In genomic region chr5:104955208-104955607, GRCm38 (mm10) we compare ENCODE assay signal across 31 mouse cellular contexts. TPM values are rescaled to one million over a fixed set of nuclear protein-coding genes. Genes with fewer than 3 reads are reported as not detected.
"Had no signal": no experiment of that assay in that cellular context is flagged by ENCODE, and none has a peak within 500 bp of the region (broad histone marks: within the 10 kb centered on the region; RNA-seq: fewer than 3 reads in every experiment).

No protein-coding gene starts in this region.

- H3K9me3 ChIP-seq: limb, embryonic 10.5 days; limb, embryonic 12.5 days; limb, embryonic 13.5 days; limb, embryonic 15.5 days; liver, embryonic 13.5 days; liver, embryonic 15.5 days; lung, embryonic 15.5 days; midbrain, embryonic 10.5 days; midbrain, embryonic 12.5 days; midbrain, embryonic 15.5 days; neural tube, embryonic 12.5 days had no signal

- H3K27ac ChIP-seq: limb, embryonic 10.5 days; limb, embryonic 12.5 days; limb, embryonic 13.5 days; limb, embryonic 15.5 days; liver, embryonic 12.5 days; liver, embryonic 13.5 days; liver, embryonic 14.5 days; liver, embryonic 15.5 days; lung, embryonic 15.5 days; macrophage; midbrain, embryonic 10.5 days; midbrain, embryonic 12.5 days; midbrain, embryonic 13.5 days; midbrain, embryonic 15.5 days; neural tube, embryonic 12.5 days had no signal

- H3K27me3 ChIP-seq: limb, embryonic 12.5 days; limb, embryonic 13.5 days; limb, embryonic 15.5 days; liver, embryonic 12.5 days; liver, embryonic 13.5 days; liver, embryonic 15.5 days; lung, embryonic 15.5 days; megakaryocyte, embryonic 14.5 days; midbrain, embryonic 12.5 days; midbrain, embryonic 13.5 days; midbrain, embryonic 15.5 days; neural tube, embryonic 12.5 days had no signal

- H3K4me3 ChIP-seq: limb, embryonic 10.5 days; limb, embryonic 12.5 days; limb, embryonic 13.5 days; limb, embryonic 15.5 days; liver, embryonic 12.5 days; liver, embryonic 13.5 days; liver, embryonic 15.5 days; lung, embryonic 15.5 days; megakaryocyte, embryonic 14.5 days; midbrain, embryonic 10.5 days; midbrain, embryonic 12.5 days; midbrain, embryonic 13.5 days; midbrain, embryonic 15.5 days; myocyte; neural tube, embryonic 12.5 days had no signal

- H3K9ac ChIP-seq: limb, embryonic 12.5 days; limb, embryonic 13.5 days; limb, embryonic 15.5 days; liver, embryonic 12.5 days; liver, embryonic 13.5 days; liver, embryonic 14.5 days; liver, embryonic 15.5 days; liver, postnatal 0 days; lung, embryonic 14.5 days; lung, embryonic 15.5 days; midbrain, embryonic 12.5 days; midbrain, embryonic 13.5 days; midbrain, embryonic 15.5 days; neural tube, embryonic 12.5 days had no signal

- DNase-seq: left cerebral cortex, postnatal 4 days; liver; liver, embryonic 13.5 days; liver, postnatal 0 days; lung, adult 18-20 months; lung, adult 2 months; lung, embryonic 14.5 days; lung, postnatal 10 days; lung, postnatal 14 days; lung, postnatal 36 days; lung, postnatal 4 days; midbrain, embryonic 14.5 days had no signal

- H3K4me2 ChIP-seq: limb, embryonic 12.5 days; limb, embryonic 13.5 days; limb, embryonic 15.5 days; liver, embryonic 11.5 days; liver, embryonic 12.5 days; liver, embryonic 13.5 days; liver, embryonic 15.5 days; lung, embryonic 14.5 days; lung, embryonic 15.5 days; midbrain, embryonic 11.5 days; midbrain, embryonic 12.5 days; midbrain, embryonic 13.5 days; midbrain, embryonic 15.5 days; neural tube, embryonic 12.5 days had no signal

- H3K4me1 ChIP-seq: limb, embryonic 10.5 days; limb, embryonic 12.5 days; limb, embryonic 13.5 days; limb, embryonic 15.5 days; liver, embryonic 12.5 days; liver, embryonic 13.5 days; liver, embryonic 15.5 days; lung, embryonic 15.5 days; midbrain, embryonic 10.5 days; midbrain, embryonic 12.5 days; midbrain, embryonic 13.5 days; midbrain, embryonic 15.5 days; neural tube, embryonic 12.5 days had no signal

- H3K36me3 ChIP-seq: limb, embryonic 10.5 days; limb, embryonic 12.5 days; limb, embryonic 13.5 days; limb, embryonic 15.5 days; liver, embryonic 12.5 days; liver, embryonic 13.5 days; liver, embryonic 15.5 days; lung, embryonic 15.5 days; midbrain, embryonic 10.5 days; midbrain, embryonic 12.5 days; midbrain, embryonic 13.5 days; midbrain, embryonic 15.5 days; neural tube, embryonic 12.5 days had no signal

RNA-seq across cellular contexts. Expression of gene Abcg3, which starts 27.3 kb away (rescaled TPM):
- total RNA-seq: left cerebral cortex, postnatal 36 days had no signal
- polyA plus RNA-seq: myocyte had no signal
